Mouse (Mus musculus): ENCODE measurements around the gene Ogfod1. TPM values are rescaled to one million over a fixed set of nuclear protein-coding genes. Genes with fewer than 3 reads are reported as not detected.

The Ogfod1 gene
- total and polyA plus RNA-seq, 3 experiments = 16.6 to 31.9 (median 26.9) TPM

DNA sequence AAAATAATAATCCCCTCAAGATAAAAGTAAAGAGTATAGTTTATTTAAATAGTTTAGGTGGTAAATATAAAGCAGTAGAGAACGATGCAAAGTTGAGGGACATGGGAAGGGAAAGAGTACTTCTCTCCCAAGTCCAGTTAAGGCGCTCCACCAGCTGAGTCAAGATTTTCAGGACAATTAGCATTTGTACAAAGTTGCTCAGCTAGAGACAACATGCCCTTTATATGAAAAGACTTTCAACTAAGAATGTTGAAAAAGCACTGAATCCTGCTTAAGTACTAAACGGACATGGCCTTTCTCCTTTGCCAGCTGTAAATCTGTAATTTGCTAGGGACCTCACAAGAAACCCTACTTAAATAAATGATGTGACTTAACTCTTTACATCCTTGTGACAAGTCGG lies 62.0 kb downstream of the Ogfod1 start:
- H3K9ac ChIP-seq (ENCODE audit: insufficient read depth, low read depth) = peak overlapping the region; percentile 75; the same call in 1 of the 2 replicates
- in situ Hi-C loops (cut with MboI; ENCODE audit: low pct_ligation_motif_present, low pct_unique_long_range_greater_than_20kb, low sequenced_read_pairs) = no loop called here
- peaks cover 35% of the 10 kb centered on the region for H3K27me3 ChIP-seq (replicated peaks)
- H3K79me2 ChIP-seq (replicated peaks; ENCODE audit: control insufficient read depth, extremely low read depth, insufficient read depth, poor library complexity, severe bottlenecking) = no peaks in the 10 kb centered on the region
- no peak for DNase-seq (ENCODE audit: extremely low read depth)
- TF ChIP-seq CHD1 (IDR thresholded peaks at IDR 0.05; ENCODE audit: low read depth, low read length) = no peak
- TF ChIP-seq ZMIZ1 (IDR thresholded peaks at IDR 0.05; ENCODE audit: low read depth, low read length) = no peak
- no peak for TF ChIP-seq MXI1 (IDR thresholded peaks at IDR 0.05; ENCODE audit: low read depth, low read length)
- TF ChIP-seq PAX5 (IDR thresholded peaks at IDR 0.05; ENCODE audit: low read length) = no peak
- no peak for TF ChIP-seq SMC3 (IDR thresholded peaks at IDR 0.05; ENCODE audit: low read depth, low read length)
- TF ChIP-seq ZNF384 (IDR thresholded peaks at IDR 0.05; ENCODE audit: low read depth, low read length) = no peak
- TF ChIP-seq CTCF (conservative IDR thresholded peaks at IDR 0.05 in 1 of 2, IDR thresholded peaks at IDR 0.05 in 1 of 2; ENCODE audit: low read depth in 2 of 2, low read length in 2 of 2) = no peak
- no peak for TF ChIP-seq NELFE (IDR thresholded peaks at IDR 0.05; ENCODE audit: low read depth, low read length)
- no peak for TF ChIP-seq POLR2AphosphoS2 (IDR thresholded peaks at IDR 0.05; ENCODE audit: low read depth, low read length)
- TF ChIP-seq JUN (IDR thresholded peaks at IDR 0.05; ENCODE audit: insufficient read depth, low read depth, low read length) = no peak
- no peak for TF ChIP-seq TBP (conservative IDR thresholded peaks at IDR 0.05; ENCODE audit: low read depth, low read length)
- TF ChIP-seq RAD21 (IDR thresholded peaks at IDR 0.05; ENCODE audit: low read depth, low read length) = no peak
- no peak for TF ChIP-seq ELF1 (IDR thresholded peaks at IDR 0.05; ENCODE audit: low read depth, low read length)
- no peak for TF ChIP-seq RCOR1 (conservative IDR thresholded peaks at IDR 0.05; ENCODE audit: low read depth, low read length)
- no peak for TF ChIP-seq BHLHE40 (IDR thresholded peaks at IDR 0.05; ENCODE audit: low read depth, low read length)
- H3K36me3 ChIP-seq (replicated peaks in 1 of 2; ENCODE audit: control insufficient read depth in 1 of 2, insufficient read depth in 1 of 2, low read length in 1 of 2) = no peaks in the 10 kb centered on the region
- no peak overlapping the region for H3K27ac ChIP-seq (ENCODE audit: insufficient read depth, low read depth)
- no peaks in the 10 kb centered on the region for H3K9me3 ChIP-seq (replicated peaks; ENCODE audit: low read length)
- dilution Hi-C loops (cut with MboI; ENCODE audit: extremely low pct_ligation_motif_present, extremely low pct_unique_long_range_greater_than_20kb, low sequenced_read_pairs) = no loop called here
- H3K4me2 ChIP-seq (ENCODE audit: insufficient read depth, low read depth, poor library complexity, severe bottlenecking) = peak overlapping the region; percentile 75; the same call in 1 of the 2 replicates
- H3K4me1 ChIP-seq (ENCODE audit: control insufficient read depth in 1 of 2, insufficient read depth in 2 of 2) = peaks cover 2 to 21% of the 10 kb centered on the region in 2 experiments; a peak in 3 of 4 replicates
- no peak overlapping the region for H3K4me3 ChIP-seq (replicated peaks in 1 of 3; ENCODE audit: low read depth in 2 of 3, low read length in 2 of 3, poor library complexity in 1 of 3)

DNA sequence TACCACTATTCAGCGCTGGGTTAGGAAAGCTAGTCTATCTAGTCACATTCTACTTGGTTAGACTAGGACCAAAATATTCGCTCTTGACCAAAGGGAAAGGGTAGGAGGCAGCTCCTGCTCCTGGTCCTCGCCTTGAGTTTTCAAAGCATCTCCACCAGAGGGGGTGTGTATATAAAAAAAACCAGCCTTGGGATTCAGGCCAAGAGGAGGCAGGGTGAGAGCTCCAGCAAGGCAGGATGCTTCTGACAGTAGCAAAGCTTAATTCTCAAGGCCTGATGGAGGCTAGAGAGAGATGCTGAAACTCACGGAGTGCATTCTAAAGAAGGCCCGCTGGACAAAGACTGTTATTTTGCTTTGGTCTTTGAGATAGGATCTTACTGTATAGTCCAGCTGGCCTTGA lies 67.1 kb downstream of the Ogfod1 start:
- dilution Hi-C loops (cut with MboI; ENCODE audit: extremely low pct_ligation_motif_present, extremely low pct_unique_long_range_greater_than_20kb, low sequenced_read_pairs) = no loop called here
- in situ Hi-C loops (cut with MboI; ENCODE audit: low pct_ligation_motif_present, low pct_unique_long_range_greater_than_20kb, low sequenced_read_pairs) = loop anchor here (5.0 kb wide), 1 partner anchor 88 kb away; no protein-coding TSS in a partner anchor
- H3K79me2 ChIP-seq (replicated peaks; ENCODE audit: control insufficient read depth, extremely low read depth, insufficient read depth, poor library complexity, severe bottlenecking) = no peaks in the 10 kb centered on the region
- H3K4me1 ChIP-seq (ENCODE audit: control insufficient read depth in 1 of 2, insufficient read depth in 2 of 2) = peaks cover 0 to under 1% of the 10 kb centered on the region in 2 experiments; a peak in 1 of 4 replicates
- TF ChIP-seq CTCF (conservative IDR thresholded peaks at IDR 0.05 in 1 of 2, IDR thresholded peaks at IDR 0.05 in 1 of 2; ENCODE audit: low read depth in 2 of 2, low read length in 2 of 2) (peak in 1 of 2 experiments; percentile 41; a peak in 2 of 4 replicates), SMC3 (IDR thresholded peaks at IDR 0.05; ENCODE audit: low read depth, low read length) (peak; percentile 23), MAZ (IDR thresholded peaks at IDR 0.05; ENCODE audit: low read depth, low read length) (no peak), RAD21 (IDR thresholded peaks at IDR 0.05; ENCODE audit: low read depth, low read length) (peak; percentile 4; the same call in 1 of the 2 replicates), E2F4 (IDR thresholded peaks at IDR 0.05; ENCODE audit: insufficient replicate concordance, low read depth, low read length) (no peak), POLR2A (IDR thresholded peaks at IDR 0.05; ENCODE audit: low read depth, low read length) (no peak), USF2 (conservative IDR thresholded peaks at IDR 0.05; ENCODE audit: low read depth, low read length) (no peak), MYC (IDR thresholded peaks at IDR 0.05; ENCODE audit: low read depth, low read length) (no peak), IRF4 (IDR thresholded peaks at IDR 0.05; ENCODE audit: low read depth, low read length) (no peak)
- no peak for DNase-seq (ENCODE audit: extremely low read depth)
- no peaks in the 10 kb centered on the region for H3K36me3 ChIP-seq (replicated peaks in 1 of 2; ENCODE audit: control insufficient read depth in 1 of 2, insufficient read depth in 1 of 2, low read length in 1 of 2)
- H3K9me3 ChIP-seq (replicated peaks; ENCODE audit: low read length) = no peaks in the 10 kb centered on the region
- H3K27me3 ChIP-seq (replicated peaks) = peaks cover 37% of the 10 kb centered on the region
- no peak overlapping the region for H3K27ac ChIP-seq (ENCODE audit: insufficient read depth, low read depth)
- H3K4me2 ChIP-seq (ENCODE audit: insufficient read depth, low read depth, poor library complexity, severe bottlenecking) = no peak overlapping the region
- H3K4me3 ChIP-seq (replicated peaks in 1 of 3; ENCODE audit: low read depth in 2 of 3, low read length in 2 of 3, poor library complexity in 1 of 3) = no peak overlapping the region
- no peak overlapping the region for H3K9ac ChIP-seq (ENCODE audit: insufficient read depth, low read depth)
